Mouse (Mus musculus) CH12.LX (cell line): ENCODE measurements around the gene Ptpn6. TPM values are rescaled to one million over a fixed set of nuclear protein-coding genes. Genes with fewer than 3 reads are reported as not detected.

Source experiments
- DNase-seq: peaks from one replicate; pipeline ENCODE4 v3.0.0-alpha.2; 2013; ENCODE audit errors: extremely low read depth
- H3K27ac ChIP-seq: 2 replicates; pipeline ENCODE4 v1.5.1; 2012; ENCODE audit warnings: low read depth, mild to moderate bottlenecking, control low read depth, moderate library complexity; ENCODE audit not compliant: insufficient read depth
- H3K27me3 ChIP-seq: replicated peaks from 2 replicates; pipeline ENCODE3; 2012; ENCODE audit warnings: inconsistent platforms
- H3K36me3 ChIP-seq, 2 experiments: replicated peaks in 1 of 2; 2 replicates each; pipeline versions ENCODE3 to v1.6.1; 2012; ENCODE audit warnings: inconsistent platforms in 1 of 2, low read length in 1 of 2, mild to moderate bottlenecking in 1 of 2, mixed read lengths in 1 of 2, moderate library complexity in 1 of 2; ENCODE audit not compliant: control insufficient read depth in 1 of 2, insufficient read depth in 1 of 2
- H3K4me1 ChIP-seq, 2 experiments: 2 replicates each; pipeline ENCODE4 v1.6.1; 2012; ENCODE audit warnings: inconsistent platforms in 1 of 2, moderate library complexity in 1 of 2; ENCODE audit not compliant: insufficient read depth in 2 of 2, control insufficient read depth in 1 of 2
- H3K4me2 ChIP-seq: 2 replicates; pipeline ENCODE4 v1.6.1; 2012; ENCODE audit warnings: low read depth, mild to moderate bottlenecking, control low read depth; ENCODE audit not compliant: poor library complexity, insufficient read depth, severe bottlenecking
- H3K4me3 ChIP-seq, 3 experiments: fragments of 150-350 bp in 1 of 3; sonication (generic) in 1 of 3; replicated peaks in 1 of 3; 2 replicates each; pipeline versions ENCODE3 to v1.5.1; 2011 to 2012; ENCODE audit warnings: low read depth in 2 of 3, low read length in 2 of 3, mild to moderate bottlenecking in 2 of 3, moderate library complexity in 2 of 3, control low read depth in 1 of 3, improper control_type of control experiment in 1 of 3, inconsistent platforms in 1 of 3, mixed read lengths in 1 of 3; ENCODE audit not compliant: poor library complexity in 1 of 3
- H3K79me2 ChIP-seq: replicated peaks from 2 replicates; pipeline ENCODE4 v1.6.1; 2012; ENCODE audit warnings: mild to moderate bottlenecking, moderate library complexity; ENCODE audit not compliant: control insufficient read depth, poor library complexity, insufficient read depth, severe bottlenecking; ENCODE audit errors: extremely low read depth
- H3K9ac ChIP-seq: 2 replicates; pipeline ENCODE4 v1.6.1; 2012; ENCODE audit warnings: low read depth, mild to moderate bottlenecking, control low read depth, moderate library complexity; ENCODE audit not compliant: insufficient read depth
- H3K9me3 ChIP-seq: replicated peaks from 2 replicates; pipeline ENCODE3; 2012; ENCODE audit warnings: low read length, inconsistent platforms, mixed read lengths
- BHLHE40 ChIP-seq: IDR thresholded peaks from 2 replicates; pipeline ENCODE4 v1.6.1; 2011; ENCODE audit warnings: mild to moderate bottlenecking, low read depth, low read length, improper control_type of control experiment
- CHD2 ChIP-seq: IDR thresholded peaks from 2 replicates; pipeline ENCODE4 v1.6.1; 2011; ENCODE audit warnings: low read length, improper control_type of control experiment
- ELF1 ChIP-seq: IDR thresholded peaks from 2 replicates; pipeline ENCODE4 v1.6.1; 2014; ENCODE audit warnings: low read depth, mild to moderate bottlenecking, inconsistent platforms, low read length, improper control_type of control experiment
- EP300 ChIP-seq: IDR thresholded peaks from 2 replicates; pipeline ENCODE4 v1.6.1; 2011; ENCODE audit warnings: low read length, improper control_type of control experiment
- GABPA ChIP-seq: IDR thresholded peaks from 2 replicates; pipeline ENCODE4 v1.6.1; 2012; ENCODE audit warnings: low read depth, low read length, improper control_type of control experiment, inconsistent platforms; ENCODE audit not compliant: insufficient replicate concordance
- HCFC1 ChIP-seq: IDR thresholded peaks from 2 replicates; pipeline ENCODE4 v1.6.1; 2012; ENCODE audit warnings: low read depth, mild to moderate bottlenecking, inconsistent platforms, low read length, improper control_type of control experiment
- IRF4 ChIP-seq: IDR thresholded peaks from 2 replicates; pipeline ENCODE4 v1.6.1; 2014; ENCODE audit warnings: low read depth, mild to moderate bottlenecking, inconsistent platforms, low read length, improper control_type of control experiment
- KAT2A ChIP-seq: IDR thresholded peaks from 2 replicates; pipeline ENCODE4 v1.6.1; 2012; ENCODE audit warnings: low read length, improper control_type of control experiment, inconsistent platforms; ENCODE audit not compliant: insufficient replicate concordance
- MAFK ChIP-seq: IDR thresholded peaks from 2 replicates; pipeline ENCODE4 v1.6.1; 2011; ENCODE audit warnings: low read length, improper control_type of control experiment; ENCODE audit not compliant: insufficient replicate concordance
- MAZ ChIP-seq: IDR thresholded peaks from 2 replicates; pipeline ENCODE4 v1.6.1; 2012; ENCODE audit warnings: low read depth, mild to moderate bottlenecking, inconsistent platforms, low read length, improper control_type of control experiment, moderate library complexity
- MEF2A ChIP-seq: IDR thresholded peaks from 2 replicates; pipeline ENCODE4 v1.6.1; 2014; ENCODE audit warnings: low read depth, mild to moderate bottlenecking, inconsistent platforms, low read length, improper control_type of control experiment, borderline replicate concordance
- MXI1 ChIP-seq: IDR thresholded peaks from 2 replicates; pipeline ENCODE4 v1.6.1; 2011; ENCODE audit warnings: mild to moderate bottlenecking, low read depth, low read length, improper control_type of control experiment
- NRF1 ChIP-seq: IDR thresholded peaks from 2 replicates; pipeline ENCODE4 v1.6.1; 2014; ENCODE audit warnings: low read depth, mild to moderate bottlenecking, inconsistent platforms, low read length, improper control_type of control experiment, moderate library complexity
- PAX5 ChIP-seq: IDR thresholded peaks from 2 replicates; pipeline ENCODE4 v1.6.1; 2012; ENCODE audit warnings: low read length, inconsistent platforms, mixed read lengths
- POLR2A ChIP-seq: IDR thresholded peaks from 2 replicates; pipeline ENCODE4 v1.6.1; 2011; ENCODE audit warnings: low read depth, mild to moderate bottlenecking, improper control_type of control experiment, low read length
- POLR2AphosphoS2 ChIP-seq: IDR thresholded peaks from 2 replicates; pipeline ENCODE4 v1.6.1; 2011; ENCODE audit warnings: low read depth, low read length, improper control_type of control experiment
- RAD21 ChIP-seq: IDR thresholded peaks from 2 replicates; pipeline ENCODE4 v1.6.1; 2011; ENCODE audit warnings: low read depth, mild to moderate bottlenecking, low read length, improper control_type of control experiment, moderate library complexity
- SIN3A ChIP-seq: IDR thresholded peaks from 2 replicates; pipeline ENCODE4 v1.6.1; 2012; ENCODE audit warnings: low read length, improper control_type of control experiment, inconsistent platforms
- SMC3 ChIP-seq: IDR thresholded peaks from 2 replicates; pipeline ENCODE4 v1.6.1; 2011; ENCODE audit warnings: low read depth, low read length, improper control_type of control experiment
- TCF12 ChIP-seq: IDR thresholded peaks from 2 replicates; pipeline ENCODE4 v1.6.1; 2014; ENCODE audit warnings: low read depth, mild to moderate bottlenecking, inconsistent platforms, low read length, improper control_type of control experiment
- UBTF ChIP-seq: IDR thresholded peaks from 2 replicates; pipeline ENCODE4 v1.6.1; 2012; ENCODE audit warnings: low read depth, mild to moderate bottlenecking, inconsistent platforms, low read length, improper control_type of control experiment, moderate library complexity
- USF2 ChIP-seq: conservative IDR thresholded peaks from 2 replicates; pipeline ENCODE4 v1.6.1; 2011; ENCODE audit warnings: low read depth, low read length, improper control_type of control experiment
- ZKSCAN1 ChIP-seq: IDR thresholded peaks from 2 replicates; pipeline ENCODE4 v1.6.1; 2012; ENCODE audit warnings: low read depth, inconsistent platforms, low read length, improper control_type of control experiment, borderline replicate concordance
- ZNF384 ChIP-seq: IDR thresholded peaks from 2 replicates; pipeline ENCODE4 v1.6.1; 2012; ENCODE audit warnings: low read depth, low read length, improper control_type of control experiment, inconsistent platforms
- dilution Hi-C: fragments of 300-500 bp; cut with MboI; formaldehyde crosslinking; loops from 2 replicates; pipeline ENCODE4 v1.14.3; 2020; ENCODE audit warnings: low sequenced_read_pairs; ENCODE audit not compliant: extremely low pct_unique_long_range_greater_than_20kb, extremely low pct_ligation_motif_present
- in situ Hi-C: fragments of 300-500 bp; cut with MboI; formaldehyde crosslinking; loops from 3 replicates; pipeline ENCODE4 v1.14.3; 2019; ENCODE audit warnings: low sequenced_read_pairs, low pct_ligation_motif_present, low pct_unique_long_range_greater_than_20kb, mixed read lengths
- polyA plus RNA-seq: library from polyadenylated mRNA; unstranded; fragments of >175 nt; gene quantifications from 2 replicates; pipeline ENCODE4 v1.2.1, GENCODE M21; 2012; ENCODE audit warnings: low read depth; ENCODE audit not compliant: insufficient read length
- total RNA-seq, 2 experiments: library from RNA; depleted of rRNA; stranded (reverse); fragments of 300-350 nt in 1 of 2; fragments of >200 nt in 1 of 2; gene quantifications; 2 replicates each; pipeline ENCODE4 v1.2.3; 2012 to 2014

Gene Ptpn6
- 247 and 283 TPM in 2 replicates for total RNA-seq (2012; rRNA removed)
- total RNA-seq (2014; rRNA removed): 300 and 327 TPM in 2 replicates
- 585 and 814 TPM in 2 replicates for polyA plus RNA-seq

- Histone ChIP-seq H3K4me2 (peak within 1 kb of the TSS; percentile 68), H3K9ac (peak within 1 kb of the TSS; percentile 58), H3K4me3 (peak within 1 kb of the TSS; percentile 36 to 48 (median 39)), H3K27ac (peak within 1 kb of the TSS; percentile 68), H3K79me2 (no peaks in the 10 kb centered on the region), H3K4me1 (peaks cover 33 to 83% of the 10 kb centered on the region in 2 experiments)
- dilution Hi-C loops (no loop called here), in situ Hi-C loops (no loop called here)
- TF ChIP-seq KAT2A (no peak), SIN3A (peak; percentile 28; the same call in 1 of the 2 replicates), BHLHE40 (0 out of 2 replicates have a peak, but pooled peaks have one; percentile 17), TCF12 (peak; percentile 43; the same call in 1 of the 2 replicates), SMC3 (peak; percentile 39), HCFC1 (peak; percentile 54), CHD2 (peak; percentile 13; the same call in 1 of the 2 replicates), POLR2A (peak; percentile 62; the same call in 1 of the 2 replicates), MEF2A (0 out of 2 replicates have a peak, but pooled peaks have one; percentile 24), ELF1 (peak; percentile 43), GABPA (no peak)
- TF ChIP-seq, all 38 proteins: peak for 9
- peak; percentile 85 for DNase-seq
- H3K27me3 ChIP-seq: no peaks in the 10 kb centered on the region
- H3K36me3 ChIP-seq: peaks cover 9 to 11% of the 10 kb centered on the region in 2 experiments
- no peaks in the 10 kb centered on the region for H3K9me3 ChIP-seq
Measured at GRCm38 (mm10) chr6:124738511-124739023, at the start of gene Ptpn6. TSS of gene Ptpn6 (minus strand) at chr6:124738714.

GRCm38 (mm10) chr6:124787722-124788121, 49.2 kb upstream of the Ptpn6 start:
- no peaks in the 10 kb centered on the region for H3K27me3 ChIP-seq
- H3K79me2 ChIP-seq: no peaks in the 10 kb centered on the region
- H3K9ac ChIP-seq: no peak overlapping the region
- no peak overlapping the region for H3K27ac ChIP-seq
- H3K4me3 ChIP-seq: peak overlapping the region in 2 of 3 experiments; percentile 42 to 50
- no peaks in the 10 kb centered on the region for H3K9me3 ChIP-seq
- peak overlapping the region; percentile 40; the same call in 1 of the 2 replicates for H3K4me2 ChIP-seq
- DNase-seq: no peak
- in situ Hi-C loops (no loop called here), dilution Hi-C loops (no loop called here)
- TF ChIP-seq POLR2A (no peak), UBTF (no peak), ZNF384 (no peak), HCFC1 (no peak), GABPA (no peak), IRF4 (no peak), MAFK (no peak), RAD21 (no peak), USF2 (no peak), ELF1 (no peak), EP300 (no peak), ZKSCAN1 (no peak), POLR2AphosphoS2 (no peak), PAX5 (no peak), SIN3A (no peak), MAZ (no peak), MXI1 (no peak), TCF12 (no peak), NRF1 (no peak)
- TF ChIP-seq, all 38 proteins: peak for 0
- Histone ChIP-seq H3K4me1 (peaks cover 6 to 21% of the 10 kb centered on the region in 2 experiments; a peak in 3 of 4 replicates), H3K36me3 (peaks cover 0 to 9% of the 10 kb centered on the region in 2 experiments)
